Comparison of ENCODE assay signal across 8 mouse cellular contexts in genomic region chr9:87729316-87730270, GRCm38 (mm10). TPM values are rescaled to one million over a fixed set of nuclear protein-coding genes. Genes with fewer than 3 reads are reported as not detected.
DNase-seq lines count a peak whose midpoint lies in the region; ATAC-seq lines count a peak whose summit lies in the region.

No protein-coding gene starts in this region.

- under 1% methylated on average over 75 of the region's 75 CpGs for WGBS in heart, embryonic 11.5 days (ENCODE audit: insufficient replicate concordance)
- WGBS in limb, embryonic 11.5 days: under 1% methylated on average over 74 of the region's 75 CpGs
- WGBS in neural tube, embryonic 13.5 days: under 1% methylated on average over 75 of the region's 75 CpGs

- H3K9me3 ChIP-seq in heart, embryonic 11.5 days (replicated peaks; ENCODE audit: control insufficient read depth, low read length): no peaks in the 10 kb centered on the region
- H3K9me3 ChIP-seq in limb, embryonic 11.5 days (ENCODE audit: control insufficient read depth, low read length): no peaks in the 10 kb centered on the region
- no peaks in the 10 kb centered on the region for H3K9me3 ChIP-seq in neural tube, embryonic 13.5 days

- intact Hi-C loops in left cerebral cortex, postnatal 4 days (cut with DNase I): loop anchor here (5.0 to 10.0 kb wide), 2 partner anchors 312 to 495 kb away; no protein-coding TSS in a partner anchor

- peak overlapping the region; percentile 77 for H3K9ac ChIP-seq in heart, embryonic 11.5 days (ENCODE audit: low read depth, low read length)
- peak overlapping the region; percentile 99 for H3K9ac ChIP-seq in limb, embryonic 11.5 days (ENCODE audit: low read length)
- peak overlapping the region; percentile 67 for H3K9ac ChIP-seq in neural tube, embryonic 13.5 days

- peaks cover 37% of the 10 kb centered on the region for H3K27me3 ChIP-seq in heart, embryonic 11.5 days (ENCODE audit: control insufficient read depth, insufficient read depth, low read length)
- H3K27me3 ChIP-seq in limb, embryonic 11.5 days (ENCODE audit: control insufficient read depth, insufficient read depth, low read length): peaks cover 17% of the 10 kb centered on the region
- H3K27me3 ChIP-seq in neural tube, embryonic 13.5 days: peaks cover 84% of the 10 kb centered on the region

- peak overlapping the region; percentile 77 for H3K4me2 ChIP-seq in heart, embryonic 11.5 days
- peak overlapping the region; percentile 73 for H3K4me2 ChIP-seq in limb, embryonic 11.5 days (ENCODE audit: low read depth, severe bottlenecking)
- H3K4me2 ChIP-seq in neural tube, embryonic 13.5 days: peak overlapping the region; percentile 60

- H3K4me1 ChIP-seq in heart, embryonic 11.5 days (ENCODE audit: control insufficient read depth, insufficient read depth, low read length): peaks cover 2% of the 10 kb centered on the region; the same call in 1 of the 2 replicates
- peaks cover 12% of the 10 kb centered on the region for H3K4me1 ChIP-seq in limb, embryonic 11.5 days (ENCODE audit: control insufficient read depth, insufficient read depth, low read length)
- peaks cover 24% of the 10 kb centered on the region for H3K4me1 ChIP-seq in neural tube, embryonic 13.5 days (replicated peaks)

- DNase-seq in left cerebral cortex, postnatal 4 days: peak; percentile 14
- no peak for DNase-seq in left cerebral cortex, adult 9 months (ENCODE audit: low spot score in 2 of 2)
- peak; percentile 63 for DNase-seq in embryo, embryonic 9.5 days (ENCODE audit: extremely low spot score)
- peak; percentile 70 for DNase-seq in limb, embryonic 11.5 days (ENCODE audit: low spot score)
- no peak for DNase-seq in thymus, postnatal 4 days
- no peak for DNase-seq in layer of hippocampus, postnatal 25 days (ENCODE audit: extremely low spot score in 1 of 2, low spot score in 1 of 2)

- peak overlapping the region; percentile 73 for H3K4me3 ChIP-seq in heart, embryonic 11.5 days (ENCODE audit: low read depth, low read length)
- H3K4me3 ChIP-seq in limb, embryonic 11.5 days (ENCODE audit: low read depth, low read length): peak overlapping the region; percentile 92
- H3K4me3 ChIP-seq in neural tube, embryonic 13.5 days: peak overlapping the region; percentile 41

- peak; percentile 46 for ATAC-seq in heart, embryonic 11.5 days (replicated peaks; ENCODE audit: insufficient number of reproducible peaks, low FRiP score, low TSS enrichment)
- 0 out of 2 replicates have a peak, but pooled peaks have one; percentile 16 for ATAC-seq in limb, embryonic 11.5 days (ENCODE audit: insufficient number of reproducible peaks, low FRiP score, low TSS enrichment, low read depth)
- peak; percentile 29 for ATAC-seq in neural tube, embryonic 13.5 days (ENCODE audit: low read depth)

- H3K36me3 ChIP-seq in heart, embryonic 11.5 days (ENCODE audit: control insufficient read depth, insufficient read depth, low read length): no peaks in the 10 kb centered on the region
- no peaks in the 10 kb centered on the region for H3K36me3 ChIP-seq in limb, embryonic 11.5 days (ENCODE audit: control insufficient read depth, insufficient read depth, low read length)
- H3K36me3 ChIP-seq in neural tube, embryonic 13.5 days: no peaks in the 10 kb centered on the region

- peak overlapping the region; percentile 86 for H3K27ac ChIP-seq in heart, embryonic 11.5 days (ENCODE audit: low read depth, low read length)
- H3K27ac ChIP-seq in limb, embryonic 11.5 days (replicated peaks; ENCODE audit: low read depth, low read length): peak overlapping the region; percentile 98
- H3K27ac ChIP-seq in neural tube, embryonic 13.5 days (replicated peaks): no peak overlapping the region

RNA-seq across cellular contexts. Expression of gene Tbx18, which starts 1.5 kb away (rescaled TPM):
- total RNA-seq in left cerebral cortex, postnatal 4 days (2021): 1 to 10 TPM; 6.7 to 7.2 TPM
- polyA plus RNA-seq in heart, embryonic 11.5 days (2014; fragmentation: Nextera tagmentation; extraction: Ambion mirVana): 15.9 and 16.7 TPM in 2 replicates
- polyA plus RNA-seq in limb, embryonic 11.5 days (2014; fragmentation: Nextera tagmentation; extraction: Ambion mirVana): 33.4 and 38.0 TPM in 2 replicates
- 1.8 and 1.9 TPM in 2 replicates for polyA plus RNA-seq in neural tube, embryonic 13.5 days (2015; fragmentation: Nextera tagmentation; extraction: Ambion mirVana)
- 1 to 10 TPM; 1.2 to 2.4 TPM for total RNA-seq in layer of hippocampus, postnatal 25 days (2021)

Comparison
In these comparisons a context has a peak if more than half of its experiments do, and no peak if none do; other contexts are left out.
1. DNase-seq: peak in left cerebral cortex, postnatal 4 days (single experiment), embryo, embryonic 9.5 days (single experiment) and limb, embryonic 11.5 days (single experiment); none in left cerebral cortex, adult 9 months (0 of 2), thymus, postnatal 4 days (single experiment) and layer of hippocampus, postnatal 25 days (0 of 2).
2. H3K4me3 ChIP-seq: peak in every context shown above with its lines; median percentile 92 in limb, embryonic 11.5 days; 73 in heart, embryonic 11.5 days; 41 in neural tube, embryonic 13.5 days.
3. Peak in every context shown above with its lines, with median percentiles within 50 percentile points of each other: ATAC-seq, H3K4me2 ChIP-seq and H3K9ac ChIP-seq.